Mouse (Mus musculus) embryonic fibroblast, embryonic 13.5 days (primary cell): ENCODE results near the gene Elmsan1.

Experiments used
- CTCF ChIP-seq: IDR thresholded peaks from 2 replicates; pipeline ENCODE4 v1.5.1; 2011; ENCODE audit warnings: mild to moderate bottlenecking, control low read depth, low read length, moderate library complexity, borderline replicate concordance; ENCODE audit not compliant: insufficient read depth
- POLR2A ChIP-seq: IDR thresholded peaks from 2 replicates; pipeline ENCODE4 v1.6.1; 2011; ENCODE audit warnings: low read depth, mild to moderate bottlenecking, control low read depth, low read length, moderate library complexity

- TF ChIP-seq POLR2A (no peak), CTCF (no peak)
Observed at GRCm38 (mm10) chr12:84203170-84203777, 15.4 kb downstream of the Elmsan1 start.
